Mouse (Mus musculus): ENCODE data around the gene Polr2c. TPM values are rescaled to one million over a fixed set of nuclear protein-coding genes. Genes with fewer than 3 reads are reported as not detected.
"Not testable (repeated sequence)": the region's sequence is repeated elsewhere in the genome, so short reads cannot be mapped to it uniquely, and the experiment has no call there.

The Polr2c gene
- polyA plus RNA-seq, 1 experiment from 2014 or later: 176 TPM

DNA sequence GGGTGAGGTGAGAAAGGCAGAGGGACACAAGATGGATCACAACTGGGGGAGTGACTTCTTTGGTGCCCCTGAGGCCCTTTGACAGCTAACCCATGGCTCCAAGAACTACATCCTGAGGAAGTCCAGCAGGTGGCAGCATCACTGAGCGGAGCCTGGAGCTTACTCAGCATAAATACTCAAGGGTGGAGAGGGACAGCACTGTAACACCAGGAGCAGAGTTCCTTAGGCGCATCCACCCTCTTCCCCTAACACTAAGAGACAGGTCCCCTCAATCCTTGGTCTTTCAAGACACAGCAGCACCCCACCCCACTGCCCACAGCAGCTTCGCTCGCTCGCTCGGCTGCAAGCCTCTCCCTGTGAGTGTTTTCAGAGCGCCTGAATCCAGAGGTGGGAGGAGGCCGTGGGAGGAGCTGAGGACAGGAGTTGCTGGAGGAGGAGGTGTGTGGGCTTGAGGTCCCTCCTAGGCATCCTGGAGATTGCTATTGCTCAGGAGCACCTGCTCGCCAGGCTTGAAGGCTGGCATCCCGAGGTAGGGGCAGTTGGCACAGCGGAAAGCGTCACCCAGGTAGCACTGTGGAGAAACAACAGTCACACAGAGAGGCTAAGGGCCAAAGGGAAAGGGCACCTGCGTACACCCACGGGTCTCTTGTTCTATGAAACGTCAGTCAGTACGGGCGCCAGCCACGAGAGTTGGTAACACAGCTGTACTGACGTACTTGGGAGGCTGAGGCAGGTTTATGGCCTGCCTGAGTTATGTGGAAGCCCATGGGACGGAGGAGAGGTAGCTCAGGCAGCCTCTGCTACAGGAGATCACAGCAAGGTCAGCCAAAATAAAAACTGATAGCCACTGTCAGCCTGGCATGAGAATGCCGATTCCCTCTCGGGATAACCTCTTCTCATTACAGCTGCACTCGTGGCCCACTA, 34.4 kb upstream of the Polr2c start:
- Histone ChIP-seq H3K36me3 (peaks cover 79% of the 10 kb centered on the region), H3K9me3 (replicated peaks) (no peaks in the 10 kb centered on the region), H3K27ac (replicated peaks) (no peak overlapping the region), H3K4me3 (no peak overlapping the region), H3K27me3 (ENCODE audit: low read depth, poor library complexity, severe bottlenecking) (no peaks in the 10 kb centered on the region), H3K4me1 (peaks cover 5% of the 10 kb centered on the region; the same call in 1 of the 2 replicates)
- DNase-seq (ENCODE audit: low spot score): peak; percentile 57
- 81% methylated on average over 23 of the region's 23 CpGs for WGBS

DNA sequence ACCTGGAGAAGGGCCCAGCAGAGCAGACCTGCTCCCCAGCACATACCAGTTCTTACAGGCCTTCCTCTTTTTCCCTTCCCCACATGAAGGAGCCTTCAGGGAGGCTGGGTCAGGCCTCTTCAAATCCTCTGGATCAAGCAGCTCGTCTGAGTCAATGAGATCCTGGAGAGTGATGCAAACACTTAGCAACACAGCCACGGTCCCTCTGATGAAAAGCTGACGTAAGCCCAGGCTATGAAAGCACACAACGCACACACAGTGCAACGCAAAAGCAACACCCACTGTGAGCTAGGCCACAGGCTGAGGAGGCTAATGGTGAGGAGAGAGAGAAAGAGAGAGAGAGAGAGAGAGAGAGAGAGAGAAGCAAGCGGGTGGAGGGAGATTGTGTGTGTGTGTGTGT, 32.1 kb upstream of the Polr2c start:
- DNase-seq (ENCODE audit: low spot score): no peak
- Histone ChIP-seq H3K4me3 (no peak overlapping the region), H3K27ac (replicated peaks) (no peak overlapping the region), H3K27me3 (ENCODE audit: low read depth, poor library complexity, severe bottlenecking) (no peaks in the 10 kb centered on the region), H3K36me3 (peaks cover 96% of the 10 kb centered on the region), H3K9me3 (replicated peaks) (peaks cover 3% of the 10 kb centered on the region; the same call in 1 of the 2 replicates), H3K4me1 (peaks cover 5% of the 10 kb centered on the region; the same call in 1 of the 2 replicates)
- 86% methylated on average over 6 of the region's 6 CpGs for WGBS

- H3K27ac ChIP-seq (replicated peaks): no peak overlapping the region
- 94% methylated on average over 5 of the region's 5 CpGs for WGBS
- peaks cover 4% of the 10 kb centered on the region; the same call in 1 of the 2 replicates for H3K9me3 ChIP-seq (replicated peaks)
- H3K4me1 ChIP-seq: peaks cover 5% of the 10 kb centered on the region; the same call in 1 of the 2 replicates
- no peak for DNase-seq (ENCODE audit: low spot score)
- H3K36me3 ChIP-seq: peaks cover 96% of the 10 kb centered on the region
- H3K27me3 ChIP-seq (ENCODE audit: low read depth, poor library complexity, severe bottlenecking): no peaks in the 10 kb centered on the region
- no peak overlapping the region for H3K4me3 ChIP-seq
Measured at GRCm38 (mm10) chr8:94826210-94826609, 31.0 kb upstream of the Polr2c start.

- H3K27me3 ChIP-seq (ENCODE audit: low read depth, poor library complexity, severe bottlenecking): no peaks in the 10 kb centered on the region
- 95% methylated on average over 6 of the region's 6 CpGs for WGBS
- peaks cover 4% of the 10 kb centered on the region; the same call in 1 of the 2 replicates for H3K9me3 ChIP-seq (replicated peaks)
- H3K4me1 ChIP-seq: no peaks in the 10 kb centered on the region
- no peak overlapping the region for H3K27ac ChIP-seq (replicated peaks)
- DNase-seq (ENCODE audit: low spot score): no peak
- peaks cover 92% of the 10 kb centered on the region for H3K36me3 ChIP-seq
- H3K4me3 ChIP-seq: no peak overlapping the region
Measured at GRCm38 (mm10) chr8:94828284-94828683, 29.0 kb upstream of the Polr2c start.

GRCm38 (mm10) chr8:94833901-94834405, 23.3 kb upstream of the Polr2c start:
- H3K27ac ChIP-seq (replicated peaks); DNase-seq (ENCODE audit: low spot score); H3K27me3 ChIP-seq (ENCODE audit: low read depth, poor library complexity, severe bottlenecking); H3K9me3 ChIP-seq (replicated peaks); H3K4me3 ChIP-seq: not testable (repeated sequence)
- 90% methylated on average over 7 of the region's 7 CpGs for WGBS
- H3K36me3 ChIP-seq: peaks cover 39% of the 10 kb centered on the region
- peaks cover 17% of the 10 kb centered on the region for H3K4me1 ChIP-seq

DNA sequence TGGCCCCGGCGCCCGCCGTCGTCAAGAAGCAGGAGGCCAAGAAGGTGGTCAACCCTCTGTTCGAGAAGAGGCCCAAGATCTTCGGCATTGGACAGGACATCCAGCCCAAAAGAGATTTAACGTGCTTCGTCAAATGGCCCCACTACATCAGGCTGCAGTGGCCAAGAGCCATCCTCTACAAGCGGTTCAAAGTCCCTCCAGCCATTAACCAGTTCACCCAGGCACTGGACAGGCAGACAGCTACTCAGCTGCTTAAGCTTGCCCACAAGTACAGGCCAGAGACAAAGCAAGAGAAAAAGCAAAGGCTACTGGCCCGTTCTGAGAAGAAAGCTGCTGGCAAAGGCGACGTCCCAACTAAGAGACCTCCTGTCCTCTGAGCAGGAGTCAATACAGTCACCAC, 21.5 kb upstream of the Polr2c start:
- Histone ChIP-seq H3K4me1 (peaks cover 21% of the 10 kb centered on the region), H3K36me3 (peaks cover 21% of the 10 kb centered on the region)
- H3K27me3 ChIP-seq (ENCODE audit: low read depth, poor library complexity, severe bottlenecking); H3K4me3 ChIP-seq; DNase-seq (ENCODE audit: low spot score); H3K9me3 ChIP-seq (replicated peaks); H3K27ac ChIP-seq (replicated peaks): not testable (repeated sequence)
- 96% methylated on average over 13 of the region's 13 CpGs for WGBS

- no peaks in the 10 kb centered on the region for H3K9me3 ChIP-seq (replicated peaks)
- peaks cover 12% of the 10 kb centered on the region for H3K36me3 ChIP-seq
- H3K4me3 ChIP-seq: peak overlapping the region; percentile 82
- no peaks in the 10 kb centered on the region for H3K27me3 ChIP-seq (ENCODE audit: low read depth, poor library complexity, severe bottlenecking)
- WGBS: 68% methylated on average over 11 of the region's 11 CpGs
- no peak for DNase-seq (ENCODE audit: low spot score)
- H3K4me1 ChIP-seq: peaks cover 21% of the 10 kb centered on the region
- no peak overlapping the region for H3K27ac ChIP-seq (replicated peaks)
Measured at GRCm38 (mm10) chr8:94836456-94837240, 20.6 kb upstream of the Polr2c start.

DNA sequence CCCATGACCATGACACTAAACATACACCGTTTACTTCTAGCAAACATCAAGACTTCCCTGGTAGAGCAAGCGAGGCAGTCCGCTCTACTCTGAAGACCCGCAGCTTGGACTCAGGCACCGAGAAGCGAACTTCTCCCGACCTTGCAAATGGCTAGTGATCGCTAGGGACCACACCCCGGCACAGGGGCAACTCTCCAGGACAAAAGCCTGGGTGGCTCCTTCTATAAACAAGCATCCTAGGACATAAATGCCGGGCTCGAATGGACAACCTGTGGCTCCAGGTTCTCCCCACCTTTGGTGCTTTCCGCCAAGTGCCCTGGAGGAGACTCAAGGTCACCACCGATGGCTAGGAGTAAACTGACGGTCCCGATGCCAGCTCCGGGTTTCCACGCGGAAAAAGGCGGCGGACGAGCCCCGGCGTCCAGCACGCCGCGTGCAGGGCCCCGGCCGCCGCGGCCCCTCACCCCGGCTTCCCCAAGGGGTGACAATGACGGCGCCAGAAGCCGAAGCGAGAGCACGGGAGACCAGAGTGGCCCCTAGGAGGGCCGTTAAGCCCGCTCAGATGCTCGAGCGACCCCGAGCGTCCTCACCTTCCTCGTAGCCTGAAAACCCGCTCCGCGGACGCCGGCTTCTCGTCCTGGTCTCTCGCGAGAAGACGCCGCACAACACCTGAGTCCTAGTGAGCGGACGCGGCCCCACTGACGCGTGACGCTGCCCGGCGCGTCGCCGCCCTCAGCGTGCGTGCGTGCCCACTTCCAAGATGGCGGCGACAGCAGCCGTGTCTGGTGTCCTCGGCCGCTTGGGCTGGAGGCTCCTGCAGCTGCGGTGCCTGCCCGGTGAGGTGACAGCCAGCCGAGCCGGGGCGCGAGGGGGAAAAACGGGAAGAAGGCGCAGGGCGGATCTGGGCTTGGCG, 19.3 kb upstream of the Polr2c start, which contains the start of the genes Coq9 and Ciapin1:
Gene Coq9 (plus strand): TSS at position 660 of the 913 bp plus-strand sequence.
Gene Ciapin1 (minus strand): TSS at position 697 of the 913 bp plus-strand sequence.
- Histone ChIP-seq H3K9me3 (replicated peaks) (no peaks in the 10 kb centered on the region), H3K4me3 (peak within 1 kb of the TSS; percentile 82), H3K4me1 (peaks cover 21% of the 10 kb centered on the region), H3K27me3 (ENCODE audit: low read depth, poor library complexity, severe bottlenecking) (no peaks in the 10 kb centered on the region), H3K36me3 (no peaks in the 10 kb centered on the region), H3K27ac (replicated peaks) (peak within 1 kb of the TSS; percentile 91)
- under 1% methylated on average over 82 of the region's 82 CpGs for WGBS
- peak; percentile 96 for DNase-seq (ENCODE audit: low spot score)

- no peaks in the 10 kb centered on the region for H3K27me3 ChIP-seq (ENCODE audit: low read depth, poor library complexity, severe bottlenecking)
- no peak for DNase-seq (ENCODE audit: low spot score)
- under 1% methylated on average over 24 of the region's 24 CpGs for WGBS
Measured at GRCm38 (mm10) chr8:94838600-94838999, 18.6 kb upstream of the Polr2c start.

GRCm38 (mm10) chr8:94841183-94841582, 16.1 kb upstream of the Polr2c start:
- 50% methylated on average over 2 of the region's 2 CpGs for WGBS
- H3K9me3 ChIP-seq (replicated peaks): no peaks in the 10 kb centered on the region

More at GRCm38 (mm10) chr8:94838600-94838999, 18.6 kb upstream of the Polr2c start:
- H3K4me1 ChIP-seq: peaks cover 21% of the 10 kb centered on the region
- H3K27ac ChIP-seq (replicated peaks): peak overlapping the region; percentile 91
- H3K4me3 ChIP-seq: peak overlapping the region; percentile 82
- H3K9me3 ChIP-seq (replicated peaks): no peaks in the 10 kb centered on the region
- H3K36me3 ChIP-seq: no peaks in the 10 kb centered on the region

DNA sequence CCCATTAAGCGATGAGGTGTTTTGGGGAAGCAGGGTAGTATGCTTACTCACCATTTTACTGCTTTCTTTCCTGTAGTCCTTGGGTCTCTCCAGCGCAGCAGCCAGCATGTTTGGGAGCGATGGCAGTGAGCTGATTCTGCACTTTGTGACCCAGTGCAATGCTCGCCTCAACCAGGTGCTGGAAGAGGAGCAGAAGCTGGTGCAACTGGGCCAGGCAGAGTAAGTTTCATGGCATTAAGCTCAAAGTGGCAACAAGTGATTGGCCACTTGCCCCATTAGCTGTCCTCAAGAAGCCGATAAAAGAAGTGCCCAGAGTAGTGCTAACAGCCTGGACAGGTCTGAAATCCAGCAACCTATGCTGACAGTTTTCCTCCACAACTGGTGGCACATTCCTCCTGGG, 7.2 kb upstream of the Polr2c start:
- H3K36me3 ChIP-seq: peaks cover 75% of the 10 kb centered on the region

More at GRCm38 (mm10) chr8:94841183-94841582, 16.1 kb upstream of the Polr2c start:
- no peak for DNase-seq (ENCODE audit: low spot score)
- Histone ChIP-seq H3K4me3 (no peak overlapping the region), H3K36me3 (peaks cover 17% of the 10 kb centered on the region), H3K27ac (replicated peaks) (no peak overlapping the region), H3K4me1 (peaks cover 21% of the 10 kb centered on the region), H3K27me3 (ENCODE audit: low read depth, poor library complexity, severe bottlenecking) (no peaks in the 10 kb centered on the region)

More for the DNA sequence above, 7.2 kb upstream of the Polr2c start:
- Histone ChIP-seq H3K4me1 (no peaks in the 10 kb centered on the region), H3K27me3 (ENCODE audit: low read depth, poor library complexity, severe bottlenecking) (no peaks in the 10 kb centered on the region), H3K9me3 (replicated peaks) (no peaks in the 10 kb centered on the region), H3K4me3 (no peak overlapping the region), H3K27ac (replicated peaks) (no peak overlapping the region)
- WGBS: 94% methylated on average over 5 of the region's 5 CpGs
- DNase-seq (ENCODE audit: low spot score): no peak
